Mouse (Mus musculus) embryonic fibroblast, embryonic 13.5 days (primary cell): ENCODE data around the gene Slc25a51.
"Not testable (repeated sequence)": the region's sequence is repeated elsewhere in the genome, so short reads cannot be mapped to it uniquely, and the experiment has no call there.

ENCODE experiments used
- CTCF ChIP-seq: IDR thresholded peaks from 2 replicates; pipeline ENCODE4 v1.5.1; 2011; ENCODE audit warnings: mild to moderate bottlenecking, control low read depth, low read length, moderate library complexity, borderline replicate concordance; ENCODE audit not compliant: insufficient read depth
- POLR2A ChIP-seq: IDR thresholded peaks from 2 replicates; pipeline ENCODE4 v1.6.1; 2011; ENCODE audit warnings: low read depth, mild to moderate bottlenecking, control low read depth, low read length, moderate library complexity

GRCm38 (mm10) chr4:45398315-45398714, 10.3 kb downstream of the Slc25a51 start:
- TF ChIP-seq CTCF, POLR2A: not testable (repeated sequence)
